Mouse (Mus musculus) ovary, adult 2 months (tissue): ENCODE results near the gene Spock3. TPM values are rescaled to one million over a fixed set of nuclear protein-coding genes. Genes with fewer than 3 reads are reported as not detected.

Experiments used
- polyA plus RNA-seq: library from polyadenylated mRNA; depleted of rRNA; stranded (reverse); fragments of >200 nt; gene quantifications from 2 replicates; pipeline ENCODE4 v1.2.3, GENCODE M21; 2012; rRNA removed

The Spock3 gene
- 0.05 and 0.10 TPM in 2 replicates for polyA plus RNA-seq

GRCm38 (mm10) chr8:62950709-62951108, at the start of gene Spock3:
TSS of gene Spock3 (plus strand) at chr8:62951009.

